Mouse (Mus musculus) urinary bladder, postnatal 14 days (tissue): ENCODE data around the gene Srebf2.
"Not testable (repeated sequence)": the region's sequence is repeated elsewhere in the genome, so short reads cannot be mapped to it uniquely, and the experiment has no call there.

ENCODE experiments used
- DNase-seq: peaks from one replicate; pipeline ENCODE4 v3.0.0; 2021; ENCODE audit warnings: low spot score

The Srebf2 gene

DNA sequence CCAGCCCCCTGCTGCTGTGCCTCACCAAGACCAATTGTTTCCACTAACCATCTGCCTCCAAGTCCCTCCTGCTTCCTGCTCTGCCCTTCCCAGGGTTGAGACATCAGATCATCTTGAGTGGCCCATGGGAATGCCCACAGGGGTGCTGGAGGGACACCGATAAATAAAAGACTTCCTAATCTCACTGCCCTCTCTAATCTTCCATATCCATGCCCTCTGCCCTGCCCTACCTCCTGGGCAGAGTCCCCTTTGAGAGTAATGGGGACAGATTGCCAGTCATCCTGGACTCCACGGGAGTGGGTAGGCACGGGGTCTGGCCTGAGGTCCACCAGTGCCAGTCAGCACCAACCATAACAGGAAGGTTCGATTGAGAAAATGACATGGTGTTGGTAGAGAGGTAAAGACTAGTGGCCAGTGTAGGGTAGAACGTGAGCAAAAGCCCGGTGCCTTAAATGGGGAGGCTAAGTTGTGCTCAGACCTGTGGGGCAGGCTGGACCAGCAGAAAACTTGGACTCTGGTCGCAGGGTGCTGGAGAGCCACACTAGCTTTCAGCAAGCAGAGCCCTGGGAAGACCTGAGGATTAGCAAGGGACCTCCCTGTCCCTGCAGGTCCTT lies 77.7 kb downstream of the Srebf2 start:
- no peak for DNase-seq

DNA sequence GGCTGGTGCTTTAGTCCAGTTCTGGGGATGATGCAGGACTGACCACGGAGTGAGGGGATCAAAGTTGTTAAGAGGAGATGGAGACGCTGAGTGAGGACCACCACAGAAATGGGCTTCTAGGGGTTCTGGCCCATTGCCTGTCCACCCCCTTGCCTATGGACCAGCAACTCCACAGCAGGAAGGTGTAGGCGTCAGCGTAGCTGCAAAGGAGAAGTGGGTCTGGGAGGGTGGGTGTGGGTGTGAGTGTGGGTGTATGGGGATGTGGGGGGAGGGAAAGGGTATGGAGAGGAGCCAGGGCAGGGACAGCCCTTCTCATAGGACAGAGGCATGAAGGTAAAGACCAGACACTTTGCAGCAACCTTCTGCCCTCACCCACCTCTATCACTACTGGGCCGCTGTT lies 78.8 kb downstream of the Srebf2 start:
- no peak for DNase-seq

DNA sequence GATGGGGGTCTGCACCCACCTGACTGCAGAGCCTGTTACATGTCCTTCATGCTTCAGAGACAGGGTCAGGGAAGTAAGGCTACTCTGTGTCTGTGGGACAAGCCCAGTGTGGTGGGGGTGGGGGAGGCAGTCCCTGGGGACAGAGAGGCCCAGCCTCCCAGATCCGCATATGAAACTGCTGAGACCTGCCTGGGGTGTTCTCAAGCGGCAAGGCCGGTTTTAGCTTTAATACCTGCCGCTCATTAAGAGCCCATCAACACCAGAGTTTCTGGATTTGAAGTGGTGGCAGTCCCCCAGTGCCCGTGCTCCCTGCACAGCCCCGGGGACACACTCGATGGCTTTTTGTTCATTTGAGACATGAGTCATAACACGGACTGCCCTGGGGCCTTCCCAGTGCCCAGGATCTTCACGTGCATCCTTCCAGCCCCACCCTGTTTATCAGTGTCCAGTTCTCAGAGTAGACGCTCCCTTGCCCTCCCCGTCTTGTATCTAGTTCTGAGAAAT lies 82.6 kb downstream of the Srebf2 start:
- no peak for DNase-seq

DNA sequence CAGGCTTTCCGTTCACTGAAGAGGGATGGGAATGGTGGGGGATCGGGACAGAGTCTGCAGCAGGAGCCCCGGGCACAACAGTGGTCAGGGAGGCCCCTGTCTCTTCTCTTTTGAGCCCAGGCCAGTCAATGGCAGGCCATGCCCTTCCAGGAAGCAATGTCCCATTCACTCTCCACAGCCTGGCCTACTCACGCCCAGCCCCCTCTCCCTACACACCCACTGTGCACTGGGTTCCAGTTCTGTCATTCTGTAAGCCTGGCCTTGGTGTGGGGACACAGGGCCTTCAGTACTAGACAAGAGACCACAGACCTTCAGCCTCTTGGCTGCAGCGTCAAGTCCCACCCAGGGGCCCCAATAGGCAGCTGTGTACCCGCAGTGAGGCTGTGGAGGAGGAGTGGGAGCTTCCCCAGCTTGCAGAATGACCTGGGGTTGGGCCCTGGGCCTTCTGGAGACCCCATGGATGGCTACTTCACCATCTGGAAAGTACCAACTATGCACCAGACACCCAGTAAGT lies 83.2 kb downstream of the Srebf2 start:
- DNase-seq, result no peak

DNA sequence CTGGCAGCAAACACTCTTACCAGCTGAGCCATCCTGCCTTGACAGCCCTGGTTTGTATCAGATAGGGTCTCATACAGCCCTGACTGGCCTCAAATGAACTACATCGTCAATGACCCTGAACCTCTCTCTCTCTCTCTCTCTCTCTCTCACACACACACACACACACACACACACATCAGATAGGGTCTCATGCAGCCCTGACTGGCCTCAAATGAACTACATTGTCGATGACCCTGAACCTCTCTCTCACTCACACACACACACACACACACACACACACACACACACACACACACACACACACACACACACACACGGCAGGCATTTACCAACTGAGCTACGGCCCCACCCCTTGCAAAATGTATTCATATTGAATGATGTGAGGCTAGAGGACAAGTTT lies 84.1 kb downstream of the Srebf2 start:
- DNase-seq, result no peak

DNA sequence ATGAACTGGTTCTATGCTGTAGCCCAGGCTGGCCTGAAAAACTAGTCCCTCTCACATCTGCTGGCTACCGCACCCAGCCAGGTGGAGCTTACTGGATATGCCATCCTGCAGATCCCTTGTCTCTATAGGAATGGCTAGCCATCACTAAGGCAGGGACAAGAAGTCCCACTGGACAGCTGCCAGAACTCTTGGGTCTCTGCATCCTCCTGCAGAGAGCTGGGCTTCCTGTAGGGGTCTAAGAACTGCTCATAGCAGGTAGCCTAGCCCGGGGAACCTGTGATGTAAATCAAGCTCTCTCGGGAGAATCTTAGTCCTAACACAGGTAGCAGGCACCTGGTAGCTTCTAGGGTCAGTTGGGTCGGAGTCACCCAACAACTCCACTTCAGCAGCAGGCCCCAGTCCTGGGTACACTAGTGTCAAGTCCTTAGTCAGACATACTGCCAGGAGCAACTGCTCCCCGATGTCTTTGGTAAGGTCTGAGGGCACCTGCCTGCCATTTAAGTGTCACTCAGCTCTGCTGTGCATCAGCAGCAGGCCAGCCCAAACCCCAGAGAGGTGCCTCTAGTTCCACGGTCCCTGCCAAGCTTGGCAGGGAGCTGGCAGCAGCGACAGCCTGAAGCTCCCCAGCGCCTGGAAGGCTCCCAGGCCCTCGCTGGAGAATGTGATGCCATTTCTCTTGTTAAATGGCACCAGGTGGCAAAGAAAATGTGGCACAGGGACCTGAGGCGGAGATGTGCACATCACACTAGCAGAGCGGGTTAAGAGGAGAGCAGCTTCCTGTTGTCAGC lies 84.8 kb downstream of the Srebf2 start:
- DNase-seq, result no peak

DNA sequence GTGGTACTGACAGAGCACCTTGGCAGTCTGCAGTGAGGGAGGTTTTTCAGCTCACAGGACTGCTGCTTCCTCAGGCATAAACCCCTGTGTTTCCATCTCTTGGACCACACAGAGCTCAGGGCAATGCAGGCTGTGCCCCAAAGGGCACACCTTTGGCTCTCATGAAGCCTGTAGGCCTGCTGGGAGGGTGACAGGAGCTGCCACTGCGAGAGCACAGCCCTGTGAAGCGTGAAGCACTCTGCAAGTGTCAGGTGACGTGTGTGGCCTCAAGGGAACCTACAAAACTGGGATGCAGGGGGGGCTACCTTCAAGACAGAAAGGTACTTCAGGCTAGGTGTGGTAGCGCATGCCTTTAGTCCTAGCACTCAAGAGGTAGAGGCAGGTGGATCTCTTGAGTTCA lies 85.7 kb downstream of the Srebf2 start:
- DNase-seq, result no peak

DNA sequence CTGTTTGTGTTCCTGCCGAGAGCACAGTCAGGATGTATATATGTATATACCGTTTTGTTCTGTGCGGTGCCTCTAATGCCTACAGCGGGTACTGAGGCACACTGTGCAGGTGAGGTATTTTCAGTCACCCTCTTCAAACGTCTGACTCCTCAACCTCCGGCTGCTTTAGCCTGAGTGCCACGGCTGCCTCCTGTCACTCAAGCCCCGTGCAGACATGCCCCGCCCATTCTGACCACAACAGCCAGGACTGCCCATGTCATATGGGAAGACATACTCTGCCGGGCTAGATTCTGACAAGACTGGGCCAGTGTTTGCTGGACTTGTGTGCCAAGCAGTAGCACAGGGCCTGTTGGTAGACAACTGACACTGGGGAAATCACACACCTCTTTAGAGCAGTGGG lies 88.7 kb downstream of the Srebf2 start:
- no peak for DNase-seq

DNA sequence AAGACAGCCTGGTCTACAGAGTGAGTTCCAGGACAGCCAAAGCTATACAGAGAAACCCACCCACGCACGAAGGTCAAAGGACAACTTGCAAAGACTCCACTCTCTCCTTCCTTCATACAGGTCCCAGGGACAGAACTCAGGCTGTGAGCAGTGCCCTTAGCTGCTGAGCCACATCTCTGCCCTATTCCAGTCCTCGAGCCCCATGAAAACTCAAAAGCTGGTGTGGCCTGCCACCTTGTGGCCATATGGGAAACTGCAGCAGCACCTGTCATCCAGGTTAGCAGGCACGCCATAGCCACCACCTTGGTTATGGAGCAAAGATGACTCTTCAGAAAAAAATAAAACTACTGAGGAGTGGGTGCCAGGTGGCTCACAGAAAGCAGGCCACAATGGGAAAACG lies 89.6 kb downstream of the Srebf2 start:
- peak; percentile 80 for DNase-seq

DNA sequence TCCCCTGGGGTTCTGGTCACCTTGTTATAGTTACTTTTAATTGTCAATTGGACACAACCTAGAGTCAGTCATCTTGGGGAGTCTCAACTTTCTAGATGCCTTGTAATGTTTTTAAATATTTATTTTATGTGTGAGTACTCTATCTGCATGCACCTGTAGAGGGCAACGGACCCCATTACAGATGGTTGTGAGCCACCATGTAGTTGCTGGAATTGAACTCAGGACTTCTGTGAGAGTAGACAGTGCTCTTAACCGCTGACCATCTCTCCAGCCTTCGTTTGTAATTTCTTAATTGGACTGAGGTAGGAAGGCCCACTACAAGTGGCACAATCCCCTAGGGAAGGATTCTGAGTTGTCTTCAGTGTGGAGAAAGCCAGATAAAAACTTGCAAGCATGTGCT lies 96.3 kb downstream of the Srebf2 start:
- no peak for DNase-seq

DNA sequence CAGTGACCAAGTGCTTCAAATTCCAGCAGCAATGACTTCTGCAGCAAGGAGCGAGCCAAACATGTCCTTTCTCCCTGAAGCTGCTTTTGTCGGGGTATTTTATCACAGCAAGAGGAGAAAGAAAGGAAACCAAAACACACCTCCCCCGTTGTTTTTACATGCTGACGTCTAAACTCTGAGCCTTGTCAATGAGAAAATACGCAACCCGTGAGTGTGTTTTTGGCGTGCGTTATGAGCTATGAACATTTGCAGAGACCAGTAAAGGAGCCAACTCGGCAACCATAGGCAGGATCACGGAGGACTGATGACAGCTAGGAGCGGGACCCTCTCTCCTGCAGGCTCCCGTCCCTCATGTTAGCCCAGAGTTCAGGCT lies 96.7 kb downstream of the Srebf2 start:
- DNase-seq, result no peak

DNA sequence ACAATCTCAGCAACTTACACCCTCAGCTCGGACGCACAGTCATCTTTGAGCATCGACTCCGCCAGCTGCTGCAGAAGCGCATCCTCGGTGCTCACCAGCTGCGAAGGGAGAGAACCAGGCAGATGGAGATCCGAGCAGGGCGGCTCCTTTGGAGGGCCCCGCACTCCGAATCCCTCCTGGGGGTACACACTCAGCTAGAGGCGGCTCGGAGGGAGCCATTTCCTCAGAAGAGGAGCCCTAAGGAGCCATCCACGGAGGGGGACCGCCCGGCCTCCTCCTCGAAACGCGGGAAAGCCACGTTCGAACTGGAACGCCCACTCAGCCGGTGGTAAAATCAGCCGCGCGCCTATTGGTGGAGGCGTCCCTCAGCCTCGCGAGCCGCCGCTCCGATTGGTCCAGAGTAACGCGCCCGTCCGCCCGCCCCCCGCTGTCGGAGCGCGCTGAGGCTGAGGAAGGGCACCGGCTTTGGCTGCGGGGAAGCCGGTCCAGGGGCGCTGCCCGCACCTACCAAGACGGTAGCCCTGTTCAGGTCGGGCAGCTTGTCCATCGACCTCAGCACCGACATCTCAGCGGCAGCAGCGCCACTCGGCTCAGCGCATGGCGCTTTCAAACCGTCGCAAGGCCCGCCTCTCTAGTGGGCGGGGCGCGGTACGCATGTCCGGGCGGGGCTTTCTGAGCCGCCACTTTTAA lies 97.3 kb downstream of the Srebf2 start, which contains the start of gene Cenpm:
Cenpm (minus strand) TSS at position 634 of the 690 bp plus-strand sequence.
- DNase-seq, result peak; percentile 94

DNA sequence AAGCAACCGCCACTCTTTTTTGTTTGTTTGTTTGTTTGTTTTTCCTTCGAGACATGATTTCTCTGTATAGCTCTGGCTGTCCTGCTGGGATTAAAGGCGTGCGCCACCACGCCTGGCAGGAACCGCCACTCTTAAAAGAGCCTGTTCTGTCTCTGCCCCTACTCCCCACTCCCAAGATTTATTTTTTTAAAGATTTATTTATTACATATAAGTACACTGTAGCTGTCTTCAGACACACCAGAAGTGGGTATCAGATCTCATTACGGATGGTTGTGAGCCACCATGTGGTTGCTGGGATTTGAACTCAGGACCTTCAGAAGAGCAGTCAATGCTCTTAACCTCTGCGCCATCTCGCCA lies 97.8 kb downstream of the Srebf2 start:
- DNase-seq, result not testable (repeated sequence)

DNA sequence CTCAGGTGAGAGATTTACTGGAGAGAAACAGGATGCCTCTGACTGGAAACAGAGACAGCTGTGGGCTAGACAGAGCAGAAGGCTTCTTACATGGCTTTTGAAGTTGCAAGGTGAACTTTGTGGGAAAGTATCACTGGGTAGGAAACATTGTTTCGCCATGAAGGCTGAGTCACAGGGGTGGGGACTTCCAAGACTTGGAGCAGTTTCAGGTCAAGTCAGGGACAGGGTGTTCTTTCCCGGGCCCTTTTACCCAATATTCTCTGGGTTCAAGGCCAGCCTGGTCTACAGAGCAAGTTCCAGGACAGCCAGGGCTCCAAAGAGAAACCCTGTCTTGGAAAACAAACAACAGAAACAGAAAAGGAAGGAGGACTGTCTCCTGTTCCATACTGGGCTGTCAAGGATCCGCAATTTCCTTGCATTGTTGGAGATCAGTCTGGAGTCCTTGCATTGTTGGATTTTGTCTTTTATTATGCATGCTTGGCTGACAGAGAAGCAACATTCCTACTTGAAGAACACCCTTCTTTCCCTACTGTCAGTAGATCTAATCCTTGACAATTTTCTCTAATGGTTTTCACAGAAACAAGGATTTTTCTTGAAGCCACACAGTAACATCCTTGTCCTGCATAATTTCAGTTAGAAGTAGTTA lies 100.3 kb downstream of the Srebf2 start:
- no peak for DNase-seq

DNA sequence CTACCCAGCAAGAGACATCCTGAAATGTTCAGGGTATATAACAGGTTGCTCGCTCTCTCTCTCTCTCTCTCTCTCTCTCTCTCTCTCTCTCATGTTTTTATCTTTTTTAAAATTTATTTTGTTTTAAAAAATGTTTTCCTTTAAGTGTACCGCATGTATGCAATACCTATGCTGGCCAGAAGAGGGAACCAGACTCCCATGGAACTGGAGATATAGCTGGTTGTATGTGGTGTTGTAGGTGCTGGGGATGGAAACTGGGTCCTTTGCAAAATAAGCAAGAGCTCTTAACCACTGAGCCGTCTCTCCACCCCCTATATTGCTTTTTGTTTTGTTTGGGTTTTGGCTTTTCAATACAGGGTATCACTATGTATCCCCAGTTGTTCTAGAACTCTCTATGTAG lies 104.6 kb downstream of the Srebf2 start:
- no peak for DNase-seq

DNA sequence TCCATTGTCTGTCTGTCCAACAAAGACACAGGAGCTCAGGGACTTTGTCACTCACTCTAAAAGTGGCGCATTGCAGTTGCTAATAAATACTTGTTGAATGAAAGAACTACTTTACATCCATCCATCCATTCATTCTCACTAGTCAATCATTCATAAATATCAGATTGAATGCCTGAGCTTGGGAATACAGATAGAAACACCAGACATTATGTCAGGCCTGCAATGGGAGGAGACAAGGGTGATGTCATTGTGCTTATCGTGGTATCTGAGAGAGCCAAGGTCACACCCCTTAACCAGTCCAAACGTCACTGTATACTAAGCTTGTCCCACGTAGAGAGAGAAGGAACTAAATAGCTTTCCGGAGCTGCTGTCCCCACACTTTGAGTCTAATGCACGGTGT lies 105.1 kb downstream of the Srebf2 start, which contains the start of gene 1500009C09Rik:
1500009C09Rik (plus strand) TSS at position 301 of the 400 bp plus-strand sequence.
- no peak for DNase-seq
